Mouse (Mus musculus) intestine, embryonic 16.5 days (tissue): ENCODE measurements around the gene 4930455H04Rik. TPM values are rescaled to one million over a fixed set of nuclear protein-coding genes. Genes with fewer than 3 reads are reported as not detected.
A peak's percentile ranks its signal among the peaks of the same experiment; 100 is the strongest.

Source experiments
- ATAC-seq: fragments of 200-750 bp; cut with Nextera tagmentation; 2 replicates; pipeline ENCODE4 v1.8.0; 2017; ENCODE audit warnings: moderate TSS enrichment, moderate library complexity
- H3K27ac ChIP-seq: fragments of 300-500 bp; sonication (generic); 2 replicates; pipeline ENCODE4 v1.5.1; 2014; ENCODE audit warnings: mild to moderate bottlenecking, low read length
- H3K27me3 ChIP-seq: fragments of 300-500 bp; sonication (generic); replicated peaks from 2 replicates; pipeline ENCODE4 v1.6.1; 2014; ENCODE audit warnings: low read length, control low read depth, mixed read lengths; ENCODE audit not compliant: control insufficient read depth, insufficient read depth
- H3K36me3 ChIP-seq: fragments of 300-500 bp; sonication (generic); 2 replicates; pipeline ENCODE4 v1.6.1; 2014; ENCODE audit warnings: low read length, control low read depth; ENCODE audit not compliant: control insufficient read depth, insufficient read depth
- H3K4me1 ChIP-seq: fragments of 300-500 bp; sonication (generic); 2 replicates; pipeline ENCODE4 v1.6.1; 2014; ENCODE audit warnings: low read length, control low read depth, mixed read lengths; ENCODE audit not compliant: control insufficient read depth, insufficient read depth
- H3K4me2 ChIP-seq: fragments of 300-500 bp; sonication (generic); 2 replicates; pipeline ENCODE4 v1.6.1; 2014; ENCODE audit warnings: low read depth, low read length, control low read depth
- H3K4me3 ChIP-seq: fragments of 300-500 bp; sonication (generic); 2 replicates; pipeline ENCODE4 v1.5.1; 2014; ENCODE audit warnings: mild to moderate bottlenecking, low read length
- H3K9ac ChIP-seq: fragments of 300-500 bp; sonication (generic); 2 replicates; pipeline ENCODE4 v1.6.1; 2014; ENCODE audit warnings: low read depth, low read length
- H3K9me3 ChIP-seq: fragments of 300-500 bp; sonication (generic); 2 replicates; pipeline ENCODE4 v1.6.1; 2016; ENCODE audit warnings: low read length, control low read depth; ENCODE audit not compliant: control insufficient read depth
- WGBS: fragments of 180-500 bp; shearing (Covaris S2); extraction: QIAGEN DNeasy Blood & Tissue Kit; methylation state at CpG from one replicate; pipeline ENCODE4 v1.1.7; 2014; 5-methylcytosine and 5-hydroxymethylcytosine counted together
- polyA plus RNA-seq: library from polyadenylated mRNA; unstranded; fragments of >200 nt; fragmentation: Nextera tagmentation; extraction: Ambion mirVana; gene quantifications from 2 replicates; pipeline ENCODE4 v1.2.1, GENCODE M21; 2015

Gene 4930455H04Rik
- polyA plus RNA-seq, 1 experiment from 2014 or later, result not detected

DNA sequence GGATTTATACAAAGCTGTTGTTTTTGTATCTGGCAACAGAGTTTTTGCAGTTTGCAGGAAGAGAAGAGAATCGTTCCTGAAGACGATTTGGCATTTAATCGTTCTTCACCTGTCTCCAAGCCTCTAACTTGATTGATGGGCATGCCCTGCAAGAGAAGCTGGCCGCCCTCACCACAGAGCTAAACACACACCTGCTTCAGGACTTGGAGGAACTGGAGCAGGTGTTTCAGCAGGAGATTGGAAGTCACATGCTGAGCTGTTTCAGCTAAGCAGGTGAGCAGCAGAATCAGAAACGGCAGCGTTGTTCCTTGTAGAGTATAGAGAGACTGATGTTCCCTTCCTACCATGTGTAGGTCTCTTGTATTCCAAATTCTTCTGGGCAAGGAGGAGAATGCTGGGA lies 42.1 kb downstream of the 4930455H04Rik start:
- H3K4me1 ChIP-seq, result no peaks in the 10 kb centered on the region
- H3K4me3 ChIP-seq, result no peak overlapping the region
- H3K27ac ChIP-seq, result no peak overlapping the region
- ATAC-seq, result no peak
- no peak overlapping the region for H3K4me2 ChIP-seq
- no peaks in the 10 kb centered on the region for H3K27me3 ChIP-seq
- no peak overlapping the region for H3K9ac ChIP-seq
- H3K36me3 ChIP-seq, result no peaks in the 10 kb centered on the region
- 56% methylated on average over 6 of the region's 6 CpGs for WGBS
- no peaks in the 10 kb centered on the region for H3K9me3 ChIP-seq

DNA sequence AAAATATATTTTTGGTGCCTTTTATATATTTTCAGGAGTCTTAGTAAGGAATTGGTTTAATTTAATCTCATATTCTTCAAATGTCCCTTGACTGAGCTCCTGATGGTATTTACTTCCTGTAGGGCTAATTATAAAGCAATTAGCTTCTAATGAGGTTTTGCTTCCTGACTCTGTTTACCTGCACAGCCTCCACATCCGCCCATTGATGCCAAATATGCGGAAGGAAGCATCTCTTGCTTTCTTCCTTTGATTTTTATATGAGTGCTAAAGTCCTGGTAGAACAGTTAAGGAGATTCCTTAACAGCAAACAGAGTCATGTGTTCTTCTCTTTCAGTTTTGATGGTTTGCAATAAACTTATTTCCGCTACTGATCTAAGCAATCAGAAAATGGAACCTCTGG lies 52.3 kb downstream of the 4930455H04Rik start:
- no peak for ATAC-seq
- WGBS, result 94% methylated on average over 3 of the region's 3 CpGs
- Histone ChIP-seq H3K27me3 (no peaks in the 10 kb centered on the region), H3K4me2 (no peak overlapping the region), H3K9ac (no peak overlapping the region), H3K36me3 (no peaks in the 10 kb centered on the region), H3K4me3 (no peak overlapping the region), H3K9me3 (no peaks in the 10 kb centered on the region), H3K4me1 (no peaks in the 10 kb centered on the region), H3K27ac (no peak overlapping the region)

DNA sequence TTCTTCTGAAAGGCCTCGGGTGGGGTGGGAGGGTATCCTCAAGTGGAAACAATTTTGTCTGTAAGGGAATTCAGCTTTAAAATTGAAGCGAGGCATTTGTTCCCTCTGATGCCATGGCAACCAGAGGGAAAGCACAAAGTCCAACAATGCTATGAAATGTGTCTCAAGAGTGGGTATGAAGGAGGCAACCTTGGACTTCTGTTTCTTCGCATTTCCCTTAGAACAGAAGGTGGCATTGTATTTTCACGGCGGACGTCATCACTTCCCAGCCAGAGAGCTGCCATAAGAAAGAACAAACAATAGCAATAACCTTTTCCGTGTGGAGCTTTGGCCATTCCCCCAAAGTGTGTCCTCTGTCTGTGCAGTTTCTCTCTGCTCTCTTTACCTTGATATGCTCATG lies 53.8 kb downstream of the 4930455H04Rik start:
- Histone ChIP-seq H3K27me3 (no peaks in the 10 kb centered on the region), H3K4me1 (no peaks in the 10 kb centered on the region), H3K4me3 (no peak overlapping the region), H3K27ac (no peak overlapping the region), H3K36me3 (no peaks in the 10 kb centered on the region), H3K4me2 (no peak overlapping the region), H3K9ac (no peak overlapping the region), H3K9me3 (no peaks in the 10 kb centered on the region)
- ATAC-seq, result peak; percentile 80
- WGBS, result 49% methylated on average over 7 of the region's 7 CpGs

DNA sequence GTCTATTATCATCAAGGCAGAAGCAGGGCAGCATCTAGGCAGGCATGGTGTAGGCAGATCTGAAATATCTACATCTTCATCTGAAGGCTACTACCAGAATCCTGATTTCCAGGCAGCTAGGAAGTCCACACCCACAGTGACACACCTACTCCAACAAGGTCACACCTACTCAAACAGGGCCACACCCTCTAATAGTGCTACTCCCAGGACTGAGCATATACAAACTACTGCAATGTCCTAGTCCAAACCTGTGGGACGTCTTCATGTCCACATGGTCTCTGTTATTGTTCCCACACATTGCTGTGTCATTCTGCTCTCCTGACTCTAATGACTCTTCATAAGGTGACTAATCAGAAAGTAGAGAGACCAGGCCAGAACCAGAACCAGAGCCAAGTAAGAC lies 56.0 kb downstream of the 4930455H04Rik start:
- no peak overlapping the region for H3K4me2 ChIP-seq
- no peaks in the 10 kb centered on the region for H3K9me3 ChIP-seq
- no peaks in the 10 kb centered on the region for H3K36me3 ChIP-seq
- ATAC-seq, result peak; percentile 71; the same call in 1 of the 2 replicates
- H3K27ac ChIP-seq, result no peak overlapping the region
- 50% methylated on average over 1 of the region's 1 CpGs for WGBS
- no peak overlapping the region for H3K4me3 ChIP-seq
- H3K9ac ChIP-seq, result no peak overlapping the region
- H3K27me3 ChIP-seq, result no peaks in the 10 kb centered on the region
- no peaks in the 10 kb centered on the region for H3K4me1 ChIP-seq

DNA sequence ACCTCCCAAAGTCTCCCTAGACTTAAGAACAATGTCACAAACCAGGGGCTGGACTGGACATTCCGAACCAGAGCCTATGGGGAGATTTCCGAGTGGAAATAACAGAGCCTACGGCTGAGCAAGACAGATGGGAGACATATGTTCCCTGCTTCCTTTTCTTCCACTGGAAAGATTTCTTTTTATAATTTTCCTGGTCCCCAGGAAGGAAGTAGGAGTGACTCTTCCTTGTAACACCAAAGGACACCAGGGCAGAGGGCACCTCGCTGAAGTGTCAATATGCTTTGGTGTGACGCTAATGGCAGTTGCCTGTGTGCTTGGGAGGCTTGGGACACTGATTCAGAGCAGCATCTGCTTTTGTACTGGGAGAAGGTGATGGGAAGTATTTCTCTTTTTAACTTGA lies 56.5 kb downstream of the 4930455H04Rik start:
- no peak overlapping the region for H3K27ac ChIP-seq
- WGBS, result 74% methylated on average over 5 of the region's 5 CpGs
- no peak overlapping the region for H3K9ac ChIP-seq
- ATAC-seq, result peak; percentile 38; the same call in 1 of the 2 replicates
- H3K4me3 ChIP-seq, result no peak overlapping the region
- no peaks in the 10 kb centered on the region for H3K9me3 ChIP-seq
- H3K36me3 ChIP-seq, result no peaks in the 10 kb centered on the region
- H3K4me1 ChIP-seq, result no peaks in the 10 kb centered on the region
- H3K4me2 ChIP-seq, result no peak overlapping the region
- H3K27me3 ChIP-seq, result no peaks in the 10 kb centered on the region

DNA sequence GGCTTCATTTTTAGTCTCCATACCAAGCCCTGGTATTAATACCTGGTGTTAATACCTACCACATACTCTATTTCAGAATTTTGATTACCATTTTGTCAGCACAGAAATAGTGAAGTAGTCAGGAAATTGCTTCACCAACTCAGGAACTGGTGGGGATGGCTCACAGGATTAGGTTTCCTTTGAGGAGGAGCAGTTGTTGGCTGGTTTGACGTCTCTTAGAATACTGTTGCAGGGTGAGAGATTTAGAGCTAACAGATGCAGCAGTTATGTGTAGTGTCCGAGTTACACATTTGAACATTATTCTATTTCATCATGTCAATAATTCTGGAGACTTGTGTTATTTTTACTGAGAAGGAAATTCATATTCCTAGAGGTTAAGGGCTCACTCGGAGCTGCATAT lies 57.4 kb downstream of the 4930455H04Rik start:
- Histone ChIP-seq H3K36me3 (no peaks in the 10 kb centered on the region), H3K9me3 (no peaks in the 10 kb centered on the region), H3K27ac (no peak overlapping the region), H3K4me2 (no peak overlapping the region), H3K4me1 (no peaks in the 10 kb centered on the region), H3K27me3 (no peaks in the 10 kb centered on the region), H3K9ac (no peak overlapping the region), H3K4me3 (no peak overlapping the region)
- no peak for ATAC-seq
- 73% methylated on average over 3 of the region's 3 CpGs for WGBS

Other genes starting within 250 kb of the 4930455H04Rik start
- gene Agl, start 160.1 kb upstream of the 4930455H04Rik start, polyA plus RNA-seq, result 9.9 and 10.3 TPM in 2 replicates
- 44.6 and 44.7 TPM in 2 replicates for gene Frrs1, start 108.8 kb upstream of the 4930455H04Rik start, polyA plus RNA-seq
- gene Palmd, start 720 bp downstream of the 4930455H04Rik start, polyA plus RNA-seq, result 2.8 and 2.9 TPM in 2 replicates